8 mouse cellular contexts compared by ENCODE assay signal in genomic region chr10:73105893-73106292, GRCm38 (mm10). TPM values are rescaled to one million over a fixed set of nuclear protein-coding genes. Genes with fewer than 3 reads are reported as not detected.
DNase-seq lines count a peak whose midpoint lies in the region; ATAC-seq and TF ChIP-seq lines count a peak whose summit lies in the region.

No protein-coding gene starts in this region.

- no peak for ATAC-seq in liver, embryonic 12.5 days

- H3K4me1 ChIP-seq in liver, adult 2 months (ENCODE audit: control insufficient read depth, insufficient read depth, low read length), result no peaks in the 10 kb centered on the region
- H3K4me1 ChIP-seq in liver, embryonic 12.5 days, result no peaks in the 10 kb centered on the region

- peak; percentile 79 for TF ChIP-seq CTCF in liver, adult 2 months (IDR thresholded peaks at IDR 0.05; ENCODE audit: low read depth, low read length)

- no peak overlapping the region for H3K4me3 ChIP-seq in liver, adult 2 months (ENCODE audit: insufficient read depth, low read depth, low read length)
- H3K4me3 ChIP-seq in liver, embryonic 12.5 days, result no peak overlapping the region

- H3K9ac ChIP-seq in liver, adult 2 months (ENCODE audit: low read depth, low read length), result no peak overlapping the region
- H3K9ac ChIP-seq in liver, embryonic 12.5 days, result no peak overlapping the region

- H3K27me3 ChIP-seq in liver, adult 2 months (ENCODE audit: control insufficient read depth, insufficient read depth, low read length), result no peaks in the 10 kb centered on the region
- peaks cover 12% of the 10 kb centered on the region for H3K27me3 ChIP-seq in liver, embryonic 12.5 days (replicated peaks)

- 40% methylated on average over 2 of the region's 2 CpGs for WGBS in liver, adult 2 months
- 14% methylated on average over 2 of the region's 2 CpGs for WGBS in liver, embryonic 12.5 days (ENCODE audit: insufficient replicate concordance)

- peak; percentile 9 to 13 for DNase-seq in cerebellum, postnatal 36 days
- no peak for DNase-seq in cerebellum, adult 11 months
- peak; percentile 35 for DNase-seq in liver, adult 2 months (ENCODE audit: extremely low read depth, low read depth, low spot score)
- peak; percentile 20 for DNase-seq in adrenal gland, adult 2 months
- peak; percentile 15 for DNase-seq in induced T-regulatory cell, adult 2 months (ENCODE audit: low read depth)
- DNase-seq in testis, postnatal 10 days (ENCODE audit: low spot score), result peak; percentile 63
- no peak for DNase-seq in spleen, postnatal 14 days (ENCODE audit: low spot score in 2 of 2)

- no peaks in the 10 kb centered on the region for H3K36me3 ChIP-seq in liver, adult 2 months (ENCODE audit: control insufficient read depth, insufficient read depth, low read length)
- H3K36me3 ChIP-seq in liver, embryonic 12.5 days, result no peaks in the 10 kb centered on the region

- H3K27ac ChIP-seq in liver, adult 2 months (replicated peaks; ENCODE audit: insufficient read depth, low read depth, low read length), result no peak overlapping the region
- no peak overlapping the region for H3K27ac ChIP-seq in liver, embryonic 12.5 days

- TF ChIP-seq POLR2A in liver, adult 2 months (IDR thresholded peaks at IDR 0.05; ENCODE audit: extremely low read depth, insufficient read depth, low read length), result no peak

- H3K9me3 ChIP-seq in liver, embryonic 12.5 days (replicated peaks), result no peaks in the 10 kb centered on the region

- H3K79me2 ChIP-seq in liver, adult 2 months (ENCODE audit: control insufficient read depth, insufficient read depth, low read length), result no peaks in the 10 kb centered on the region

- H3K4me2 ChIP-seq in liver, embryonic 12.5 days, result no peak overlapping the region

RNA-seq across cellular contexts. Expression of gene Pcdh15, which starts 6.8 kb away (rescaled TPM):
- total RNA-seq in liver, adult 2 months (2014; rRNA removed), result 0.09 and 0.34 TPM in 2 replicates
- polyA plus RNA-seq in liver, adult 2 months (2012; rRNA removed), result 0.04 TPM in 1 of 2 replicates, not detected in the other
- 0.39 and 0.66 TPM in 2 replicates for polyA plus RNA-seq in liver, embryonic 12.5 days (2016; fragmentation: Nextera tagmentation; extraction: Ambion mirVana)
- 1 to 10 TPM; 5.0 to 7.9 TPM for total RNA-seq in adrenal gland, adult 2 months (2021)
- polyA plus RNA-seq in adrenal gland, adult 2 months (2012; rRNA removed), result 0.26 and 1.2 TPM in 2 replicates

Comparison
In these comparisons a context has a peak if more than half of its experiments do, and no peak if none do; other contexts are left out.
1. DNase-seq: peak in cerebellum, postnatal 36 days (2 of 2), liver, adult 2 months (single experiment), adrenal gland, adult 2 months (single experiment), induced T-regulatory cell, adult 2 months (single experiment) and testis, postnatal 10 days (single experiment); none in cerebellum, adult 11 months (single experiment) and spleen, postnatal 14 days (0 of 2).